ENCODE assay signal across 8 mouse cellular contexts in the genomic region with DNA sequence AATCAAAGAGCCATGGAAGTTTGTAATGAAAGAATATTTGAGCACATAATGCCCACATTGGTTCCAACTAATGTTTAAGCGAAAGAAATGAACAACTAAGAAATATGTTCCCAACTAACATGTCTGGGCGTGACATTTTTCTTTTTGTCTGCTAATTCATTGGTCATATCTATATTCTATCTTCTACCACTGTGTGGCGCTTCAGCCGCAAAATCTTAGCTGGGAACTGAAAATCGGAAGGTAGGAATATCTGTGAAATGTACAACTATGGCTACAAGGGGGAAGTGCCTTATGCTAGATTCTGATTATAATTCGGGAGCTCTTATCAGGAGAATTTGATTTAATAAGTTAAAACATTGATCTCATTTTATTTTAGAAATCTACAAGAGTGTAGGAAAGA.
A peak's percentile ranks its signal among the peaks of the same experiment; 100 is the strongest.
DNase-seq lines count a peak whose midpoint lies in the region; ATAC-seq and TF ChIP-seq lines count a peak whose summit lies in the region.
"Had no signal": no experiment of that assay in that cellular context is flagged by ENCODE, and none has a peak within 500 bp of the region (broad histone marks: within the 10 kb centered on the region; RNA-seq: fewer than 3 reads in every experiment).

No protein-coding gene starts in this region.

- no peaks in the 10 kb centered on the region for H3K9me3 ChIP-seq in intestine, postnatal 0 days (ENCODE audit: control insufficient read depth)
- no peaks in the 10 kb centered on the region for H3K9me3 ChIP-seq in intestine, embryonic 16.5 days (ENCODE audit: control insufficient read depth, low read length)
- H3K9me3 ChIP-seq: midbrain, embryonic 12.5 days had no signal

- H3K27ac ChIP-seq in intestine, postnatal 0 days (ENCODE audit: low read depth, low read length): no peak overlapping the region
- H3K27ac ChIP-seq in intestine, embryonic 16.5 days (ENCODE audit: low read length): no peak overlapping the region
- H3K27ac ChIP-seq: midbrain, embryonic 12.5 days had no signal

- TF ChIP-seq POLR2A in brain, embryonic 14.5 days (IDR thresholded peaks at IDR 0.05; ENCODE audit: borderline replicate concordance, extremely low read depth, insufficient read depth, insufficient read length, poor library complexity, severe bottlenecking): no peak

- no peak for ATAC-seq in intestine, postnatal 0 days
- no peak for ATAC-seq in intestine, embryonic 16.5 days

- H3K36me3 ChIP-seq in intestine, postnatal 0 days (ENCODE audit: control insufficient read depth, insufficient read depth): no peaks in the 10 kb centered on the region
- H3K36me3 ChIP-seq in intestine, embryonic 16.5 days (ENCODE audit: control insufficient read depth, insufficient read depth, low read length): no peaks in the 10 kb centered on the region
- H3K36me3 ChIP-seq: midbrain, embryonic 12.5 days had no signal

- H3K27me3 ChIP-seq in intestine, postnatal 0 days (replicated peaks; ENCODE audit: control insufficient read depth, insufficient read depth, low read length): no peaks in the 10 kb centered on the region
- H3K27me3 ChIP-seq in intestine, embryonic 16.5 days (replicated peaks; ENCODE audit: control insufficient read depth, insufficient read depth, low read length): no peaks in the 10 kb centered on the region

- H3K4me3 ChIP-seq in intestine, postnatal 0 days (ENCODE audit: low read depth, low read length): no peak overlapping the region
- no peak overlapping the region for H3K4me3 ChIP-seq in intestine, embryonic 16.5 days (ENCODE audit: low read length)
- H3K4me3 ChIP-seq: midbrain, embryonic 12.5 days had no signal

- no peak overlapping the region for H3K4me2 ChIP-seq in intestine, postnatal 0 days (replicated peaks; ENCODE audit: low read depth)
- H3K4me2 ChIP-seq in intestine, embryonic 16.5 days (ENCODE audit: low read depth, low read length): no peak overlapping the region
- H3K4me2 ChIP-seq: midbrain, embryonic 12.5 days had no signal

- peak; percentile 11 to 25 for DNase-seq in right cerebral cortex, adult 2 months (ENCODE audit: low spot score in 2 of 2)
- no peak for DNase-seq in right cerebral cortex, adult 18-20 months
- DNase-seq in brain, embryonic 14.5 days (ENCODE audit: low read depth): peak; percentile 49
- DNase-seq in spleen, adult 12 weeks (ENCODE audit: low spot score): no peak
- DNase-seq in neural tube, embryonic 10.5 days (ENCODE audit: extremely low spot score, low spot score): no peak

- no peaks in the 10 kb centered on the region for H3K4me1 ChIP-seq in intestine, postnatal 0 days (replicated peaks; ENCODE audit: control insufficient read depth, insufficient read depth, low read length)
- no peaks in the 10 kb centered on the region for H3K4me1 ChIP-seq in intestine, embryonic 16.5 days (ENCODE audit: control insufficient read depth, insufficient read depth, low read length)
- H3K4me1 ChIP-seq: midbrain, embryonic 12.5 days had no signal

- WGBS in intestine, postnatal 0 days: 41% methylated on average over 6 of the region's 6 CpGs
- 52% methylated on average over 6 of the region's 6 CpGs for WGBS in intestine, embryonic 16.5 days

- TF ChIP-seq CTCF in intestine, postnatal 0 days (IDR thresholded peaks at IDR 0.05; ENCODE audit: low read depth): peak; percentile 65
- TF ChIP-seq CTCF in brain, embryonic 14.5 days (IDR thresholded peaks at IDR 0.05; ENCODE audit: borderline replicate concordance, extremely low read depth, insufficient read depth, insufficient read length): peak; percentile 33; the same call in 1 of the 2 replicates

- no peak overlapping the region for H3K9ac ChIP-seq in intestine, postnatal 0 days (ENCODE audit: low read depth, low read length)
- H3K9ac ChIP-seq in intestine, embryonic 16.5 days (ENCODE audit: low read depth, low read length): no peak overlapping the region
- H3K9ac ChIP-seq: midbrain, embryonic 12.5 days had no signal

Comparison
In these comparisons a context has a peak if more than half of its experiments do, and no peak if none do; other contexts are left out.
1. DNase-seq: peak in right cerebral cortex, adult 2 months (2 of 2) and brain, embryonic 14.5 days (single experiment); none in right cerebral cortex, adult 18-20 months (single experiment), spleen, adult 12 weeks (single experiment) and neural tube, embryonic 10.5 days (single experiment).